In the genomic region with DNA sequence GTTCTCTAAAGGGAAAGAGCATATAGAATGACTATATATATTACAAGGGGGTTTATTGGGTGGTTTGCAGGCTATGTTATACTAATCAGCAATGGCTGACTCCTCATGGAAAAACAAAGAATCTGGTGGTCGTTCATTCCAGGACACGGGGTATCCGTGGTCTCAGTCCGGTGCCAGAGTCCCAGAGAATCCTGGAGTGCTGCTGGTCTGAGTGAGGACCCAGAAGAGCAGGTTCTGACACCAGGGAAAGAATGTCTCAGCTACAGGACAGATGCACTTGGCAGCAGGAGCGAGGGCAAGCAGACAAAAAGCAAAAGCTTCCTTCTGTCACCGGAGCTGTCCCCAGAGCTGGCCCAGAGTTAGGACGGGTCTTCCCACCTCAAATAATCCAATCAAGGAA, we compare ENCODE assay signal across 18 mouse cellular contexts.
"Had no signal": no experiment of that assay in that cellular context is flagged by ENCODE, and none has a peak within 500 bp of the region (broad histone marks: within the 10 kb centered on the region; RNA-seq: fewer than 3 reads in every experiment).

No protein-coding gene starts in this region.

- H3K4me2 ChIP-seq: lung, embryonic 14.5 days; midbrain, embryonic 12.5 days; neural tube, embryonic 13.5 days; neural tube, embryonic 15.5 days had no signal

- H3K36me3 ChIP-seq: midbrain, embryonic 10.5 days; midbrain, embryonic 12.5 days; neural tube, embryonic 13.5 days; neural tube, embryonic 15.5 days had no signal

- H3K27ac ChIP-seq: midbrain, embryonic 10.5 days; midbrain, embryonic 12.5 days; neural tube, embryonic 13.5 days; neural tube, embryonic 15.5 days had no signal

- H3K9ac ChIP-seq: lung, embryonic 14.5 days; midbrain, embryonic 12.5 days; neural tube, embryonic 13.5 days; neural tube, embryonic 15.5 days had no signal

- H3K4me1 ChIP-seq: midbrain, embryonic 12.5 days had no signal

- H3K27me3 ChIP-seq: midbrain, embryonic 12.5 days; neural tube, embryonic 13.5 days; neural tube, embryonic 15.5 days had no signal

- ATAC-seq: midbrain, embryonic 16.5 days had no signal

- DNase-seq: lung, adult 18-20 months; lung, embryonic 14.5 days; lung, postnatal 10 days; lung, postnatal 4 days; midbrain, embryonic 14.5 days; right cerebral cortex, adult 18-20 months; right cerebral cortex, postnatal 25 days; right cerebral cortex, postnatal 4 days; spleen, adult 18-20 months; thymus, adult 18-20 months; thymus, postnatal 14 days; thymus, postnatal 36 days had no signal

- H3K9me3 ChIP-seq: midbrain, embryonic 10.5 days; midbrain, embryonic 12.5 days; neural tube, embryonic 13.5 days; neural tube, embryonic 15.5 days had no signal

- H3K4me3 ChIP-seq: midbrain, embryonic 10.5 days; midbrain, embryonic 12.5 days; myocyte; neural tube, embryonic 13.5 days; neural tube, embryonic 15.5 days had no signal
